Mouse (Mus musculus) liver, embryonic 14.5 days (tissue): ENCODE results near the gene Sbf2. TPM values are rescaled to one million over a fixed set of nuclear protein-coding genes. Genes with fewer than 3 reads are reported as not detected.

Experiments used
- ATAC-seq: fragments of 200-750 bp; cut with Nextera tagmentation; 2 replicates; pipeline ENCODE4 v1.8.0; 2017; ENCODE audit warnings: moderate number of reproducible peaks, mild to moderate bottlenecking, moderate library complexity; ENCODE audit not compliant: insufficient read depth
- DNase-seq, 3 experiments: peaks; one replicate each; pipeline ENCODE4 v3.0.0-alpha.2; 2012 to 2013; ENCODE audit warnings: low read depth in 3 of 3, low spot score in 3 of 3
- H3K27ac ChIP-seq: fragments of 300-500 bp; sonication (generic); 2 replicates; pipeline ENCODE4 v1.5.1; 2014; ENCODE audit warnings: moderate library complexity, mild to moderate bottlenecking, control low read depth, inconsistent platforms
- H3K27me3 ChIP-seq: fragments of 300-500 bp; sonication (generic); 2 replicates; pipeline ENCODE4 v1.6.1; 2014; ENCODE audit warnings: mild to moderate bottlenecking, low read length, moderate library complexity; ENCODE audit not compliant: control insufficient read depth, insufficient read depth
- H3K36me3 ChIP-seq: fragments of 300-500 bp; sonication (generic); replicated peaks from 2 replicates; pipeline ENCODE4 v1.6.1; 2014; ENCODE audit warnings: low read depth; ENCODE audit not compliant: control insufficient read depth, insufficient read depth
- H3K4me1 ChIP-seq, 2 experiments: fragments of 200-500 bp in 1 of 2; fragments of 300-500 bp in 1 of 2; sonication (generic) in 1 of 2; replicated peaks; 2 replicates each; pipeline ENCODE4 v1.6.1; 2012 to 2014; ENCODE audit warnings: antibody characterized with exemption in 1 of 2, inconsistent platforms in 1 of 2, low read length in 1 of 2; ENCODE audit not compliant: control insufficient read depth in 2 of 2, insufficient read depth in 2 of 2
- H3K4me2 ChIP-seq: fragments of 300-500 bp; sonication (generic); 2 replicates; pipeline ENCODE4 v1.6.1; 2014; ENCODE audit warnings: low read depth, mild to moderate bottlenecking, control low read depth, moderate library complexity
- H3K4me3 ChIP-seq, 2 experiments: fragments of 200-500 bp in 1 of 2; fragments of 300-500 bp in 1 of 2; sonication (generic) in 1 of 2; 2 replicates each; pipeline ENCODE4 v1.5.1; 2012 to 2014; ENCODE audit warnings: low read depth in 2 of 2, low read length in 2 of 2, mild to moderate bottlenecking in 2 of 2, control low read depth in 1 of 2, inconsistent platforms in 1 of 2, moderate library complexity in 1 of 2; ENCODE audit not compliant: insufficient read depth in 1 of 2
- H3K9ac ChIP-seq: fragments of 300-500 bp; sonication (generic); replicated peaks from 2 replicates; pipeline ENCODE4 v1.6.1; 2014; ENCODE audit warnings: mild to moderate bottlenecking, control low read depth, moderate library complexity
- H3K9me3 ChIP-seq: fragments of 300-500 bp; sonication (generic); 2 replicates; pipeline ENCODE4 v1.6.1; 2016; ENCODE audit warnings: low read length, mixed read lengths; ENCODE audit not compliant: control insufficient read depth
- CTCF ChIP-seq: IDR thresholded peaks from 2 replicates; pipeline ENCODE4 v1.5.1; 2016; ENCODE audit warnings: antibody characterized with exemption, low read depth, control low read depth
- EP300 ChIP-seq: IDR thresholded peaks from 2 replicates; pipeline ENCODE4 v1.6.1; 2016; ENCODE audit warnings: antibody characterized with exemption, low read depth
- WGBS: fragments of 180-500 bp; shearing (Covaris S2); extraction: QIAGEN DNeasy Blood & Tissue Kit; methylation state at CpG from one replicate; pipeline ENCODE4 v1.1.7; 2014; ENCODE audit not compliant: insufficient replicate concordance; 5-methylcytosine and 5-hydroxymethylcytosine counted together
- polyA plus RNA-seq, 2 experiments: library from polyadenylated mRNA; depleted of rRNA in 1 of 2; stranded (reverse) in 1 of 2; unstranded in 1 of 2; fragments of >200 nt; fragmentation: Nextera tagmentation in 1 of 2; extraction: Ambion mirVana in 1 of 2; gene quantifications; 2 replicates each; pipeline versions ENCODE4 v1.2.1 to v1.2.3; 2012 to 2014

Gene Sbf2
- polyA plus RNA-seq, 2 experiments, result 2.9 to 3.3 TPM

DNA sequence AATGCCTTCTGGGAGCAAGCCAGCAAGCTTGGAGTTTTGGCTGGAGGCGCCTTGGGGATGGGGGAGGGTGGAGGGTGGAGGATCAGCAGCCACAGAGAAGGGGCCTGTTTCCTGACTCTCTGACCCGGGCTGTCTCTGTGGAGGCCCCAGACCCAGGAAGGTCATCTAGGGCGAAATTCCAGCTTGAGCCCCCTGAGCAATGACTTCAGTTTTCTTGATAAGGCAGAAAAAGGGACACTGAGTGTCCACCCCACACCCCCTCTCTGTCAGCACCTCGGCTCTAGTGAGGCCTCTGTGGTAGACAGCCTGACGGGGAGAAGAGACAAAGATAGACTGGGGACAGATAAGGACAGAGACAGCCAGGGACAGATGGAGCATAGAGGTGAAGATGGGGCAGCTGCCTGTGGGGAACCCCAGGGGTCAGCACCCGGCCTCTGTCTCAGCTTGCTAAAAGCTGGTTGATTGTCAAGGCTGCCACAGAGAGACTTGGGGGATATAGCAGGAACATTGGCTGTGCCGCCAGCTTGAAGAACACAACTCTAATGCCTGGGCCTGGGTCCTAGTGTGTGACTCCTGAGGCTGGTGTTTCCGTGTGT, 327.1 kb downstream of the Sbf2 start:
- no peak overlapping the region for H3K27ac ChIP-seq
- H3K27me3 ChIP-seq, result no peaks in the 10 kb centered on the region
- 33% methylated on average over 8 of the region's 8 CpGs for WGBS
- no peak overlapping the region for H3K9ac ChIP-seq
- H3K9me3 ChIP-seq, result no peaks in the 10 kb centered on the region
- TF ChIP-seq CTCF (no peak), EP300 (no peak)
- no peak overlapping the region for H3K4me2 ChIP-seq
- no peak overlapping the region for H3K4me3 ChIP-seq
- no peak for DNase-seq
- H3K4me1 ChIP-seq, result no peaks in the 10 kb centered on the region
- H3K36me3 ChIP-seq, result no peaks in the 10 kb centered on the region
- ATAC-seq, result peak; percentile 50

DNA sequence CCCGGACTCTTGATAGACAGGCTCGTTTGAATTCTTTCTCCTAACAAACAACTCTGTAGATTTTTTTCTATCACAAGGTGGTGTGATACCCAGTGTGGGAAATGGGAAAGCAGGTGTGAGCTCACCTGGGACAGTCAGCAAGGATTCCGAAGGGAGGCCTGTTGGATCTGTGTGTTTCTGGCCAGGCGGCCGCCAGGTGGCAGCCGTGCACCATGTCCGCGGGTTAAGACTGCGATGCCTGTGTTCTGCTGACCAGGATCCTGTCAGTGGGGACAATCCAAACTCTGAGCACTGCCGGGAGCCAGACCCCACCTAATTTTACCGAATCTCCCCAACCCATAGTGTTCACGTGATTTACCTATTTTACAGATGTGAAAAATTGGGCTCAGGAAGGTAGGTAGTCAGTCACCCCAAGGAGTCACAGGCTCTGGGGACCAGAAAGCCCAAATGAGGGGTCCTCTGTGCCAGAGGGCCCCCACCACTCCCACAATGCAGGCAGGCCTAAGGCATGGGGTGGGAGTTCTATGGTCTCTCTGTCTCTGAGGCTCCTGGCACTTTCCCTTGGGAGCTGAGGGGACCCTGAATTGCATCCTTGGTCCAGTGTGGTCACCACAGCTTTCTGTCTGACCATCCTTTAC, 327.8 kb downstream of the Sbf2 start:
- H3K9me3 ChIP-seq, result no peaks in the 10 kb centered on the region
- H3K27ac ChIP-seq, result no peak overlapping the region
- no peak overlapping the region for H3K9ac ChIP-seq
- WGBS, result 11% methylated on average over 12 of the region's 12 CpGs
- H3K4me1 ChIP-seq, result no peaks in the 10 kb centered on the region
- ATAC-seq (no peak; the same call in 1 of the 2 replicates), DNase-seq (peak; percentile 18 to 28 (median 19))
- H3K4me3 ChIP-seq, result no peak overlapping the region
- H3K27me3 ChIP-seq, result no peaks in the 10 kb centered on the region
- H3K4me2 ChIP-seq, result no peak overlapping the region
- no peaks in the 10 kb centered on the region for H3K36me3 ChIP-seq
- TF ChIP-seq EP300, result no peak
- TF ChIP-seq CTCF, result peak; percentile 92

DNA sequence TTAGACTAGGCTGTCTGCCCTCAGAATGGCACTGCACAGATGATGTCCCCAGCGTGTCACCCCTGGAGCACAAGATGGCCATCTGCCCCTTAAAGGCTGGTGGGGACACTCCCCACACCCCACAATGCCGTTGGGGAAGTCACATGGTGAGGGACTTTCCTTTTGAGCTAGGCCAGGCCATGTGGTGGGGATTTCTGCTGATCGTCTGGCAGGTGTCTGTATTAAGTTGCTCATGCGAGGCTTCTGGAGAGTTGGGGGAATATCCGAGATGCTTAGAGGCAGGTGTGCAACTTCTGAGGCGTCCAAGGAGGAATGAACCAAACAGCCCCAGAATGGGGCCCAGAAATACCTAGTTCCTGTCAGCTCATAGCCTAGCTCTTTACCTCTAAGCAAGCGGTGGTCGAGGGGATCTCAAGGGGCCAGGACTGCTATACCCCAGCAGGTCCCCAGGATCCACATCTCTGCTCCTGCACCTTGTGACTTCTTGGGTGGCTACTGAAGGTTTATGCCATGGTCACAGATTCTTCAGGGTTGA, 328.5 kb downstream of the Sbf2 start:
- no peak overlapping the region for H3K4me2 ChIP-seq
- TF ChIP-seq EP300 (no peak), CTCF (no peak)
- H3K36me3 ChIP-seq, result no peaks in the 10 kb centered on the region
- H3K27me3 ChIP-seq, result no peaks in the 10 kb centered on the region
- no peaks in the 10 kb centered on the region for H3K4me1 ChIP-seq
- no peak overlapping the region for H3K9ac ChIP-seq
- no peak overlapping the region for H3K27ac ChIP-seq
- no peak for DNase-seq
- 57% methylated on average over 8 of the region's 8 CpGs for WGBS
- H3K9me3 ChIP-seq, result no peaks in the 10 kb centered on the region
- H3K4me3 ChIP-seq, result no peak overlapping the region
- no peak for ATAC-seq

DNA sequence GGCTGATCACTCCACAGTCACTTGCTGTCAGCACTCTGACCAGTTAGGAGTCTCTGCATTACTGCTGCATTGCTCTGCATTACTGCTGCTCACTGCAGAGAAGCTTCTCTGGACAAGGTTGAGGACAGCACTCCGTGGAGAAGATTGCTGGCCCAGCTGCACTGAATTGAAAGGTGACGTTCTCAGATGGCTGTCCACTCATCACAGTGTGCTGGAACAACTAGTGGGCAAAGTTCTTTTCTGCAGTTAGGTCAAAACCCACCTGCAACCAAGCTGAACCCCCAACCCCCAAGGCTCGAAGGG, 328.9 kb downstream of the Sbf2 start:
- Histone ChIP-seq H3K4me3 (no peak overlapping the region), H3K9ac (no peak overlapping the region), H3K27ac (no peak overlapping the region), H3K27me3 (no peaks in the 10 kb centered on the region), H3K36me3 (no peaks in the 10 kb centered on the region), H3K4me2 (no peak overlapping the region), H3K4me1 (no peaks in the 10 kb centered on the region), H3K9me3 (no peaks in the 10 kb centered on the region)
- TF ChIP-seq CTCF, result no peak
- no peak for TF ChIP-seq EP300
- ATAC-seq (no peak), DNase-seq (no peak)
- WGBS, result 60% methylated on average over 3 of the region's 3 CpGs

DNA sequence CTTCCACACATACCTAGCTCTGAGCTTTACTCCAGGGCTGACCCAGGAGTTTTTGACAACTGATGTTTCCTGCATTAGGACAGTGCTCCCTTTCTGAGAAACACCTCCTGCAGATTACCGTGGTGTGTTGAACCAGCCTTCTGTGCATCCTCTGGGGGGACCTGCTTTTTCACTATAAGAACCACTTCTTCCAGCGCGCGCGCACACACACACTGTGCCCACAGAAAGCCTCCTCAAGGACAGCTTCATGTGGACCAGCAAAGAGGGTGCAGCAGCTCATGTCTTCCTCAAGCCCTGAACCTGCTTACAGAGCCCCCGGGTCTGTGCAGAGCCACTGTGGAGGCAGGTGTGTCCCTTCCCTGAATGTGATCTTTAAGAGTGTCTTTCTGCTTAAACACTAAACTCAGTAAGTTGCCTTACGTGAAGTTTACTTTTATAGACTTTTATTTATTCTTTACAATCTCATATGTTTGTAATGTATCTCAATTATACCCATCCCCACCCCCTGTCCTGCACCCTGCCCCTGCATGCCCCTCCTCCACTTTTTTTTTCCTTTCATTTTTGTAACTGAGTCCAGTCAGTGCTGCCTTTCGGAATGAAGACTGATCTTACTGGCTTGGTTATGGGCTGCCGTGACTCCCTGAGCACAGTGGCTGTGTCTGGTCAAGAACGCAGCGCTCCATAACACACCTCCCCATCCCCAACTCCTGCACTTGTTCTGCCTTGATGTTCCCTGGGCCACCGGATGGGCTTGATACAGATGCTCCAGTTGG, 329.5 kb downstream of the Sbf2 start:
- WGBS, result 80% methylated on average over 12 of the region's 12 CpGs
- Histone ChIP-seq H3K9me3 (no peaks in the 10 kb centered on the region), H3K4me3 (no peak overlapping the region), H3K4me1 (no peaks in the 10 kb centered on the region), H3K27ac (no peak overlapping the region), H3K9ac (no peak overlapping the region), H3K4me2 (no peak overlapping the region), H3K27me3 (no peaks in the 10 kb centered on the region), H3K36me3 (no peaks in the 10 kb centered on the region)
- ATAC-seq, result no peak
- no peak for DNase-seq
- TF ChIP-seq EP300, result no peak
- no peak for TF ChIP-seq CTCF
